In the genomic region with DNA sequence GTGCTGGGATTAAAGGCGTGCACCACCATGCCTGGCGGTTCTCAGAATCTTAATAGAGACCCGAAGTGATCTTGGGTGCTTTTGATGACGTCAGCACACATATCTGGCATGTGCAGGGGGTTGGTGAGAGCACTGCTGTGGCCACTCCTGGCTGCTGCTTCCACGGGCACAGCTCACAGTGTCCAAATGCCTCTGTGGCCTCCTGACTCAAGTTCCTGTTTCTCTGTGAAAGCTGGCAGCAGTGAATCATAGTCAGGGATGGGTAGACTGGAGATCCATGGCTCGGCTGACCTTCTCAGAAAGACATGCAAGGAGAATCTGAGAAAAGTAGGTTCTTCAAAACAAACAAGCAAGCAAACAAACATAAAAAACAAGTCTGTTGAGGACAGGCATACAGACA, we compare ENCODE assay signal across 12 mouse cellular contexts. TPM values are rescaled to one million over a fixed set of nuclear protein-coding genes. Genes with fewer than 3 reads are reported as not detected.
"Had no signal": no experiment of that assay in that cellular context is flagged by ENCODE, and none has a peak within 500 bp of the region (broad histone marks: within the 10 kb centered on the region; RNA-seq: fewer than 3 reads in every experiment).

No protein-coding gene starts in this region.

- DNase-seq: lung, adult 2 months; lung, postnatal 14 days; lung, postnatal 36 days; retina, postnatal 1 day; right cerebral cortex, adult 18-20 months; right cerebral cortex, postnatal 25 days; right cerebral cortex, postnatal 4 days; spleen, adult 18-20 months; thymus, adult 18-20 months; thymus, postnatal 14 days; thymus, postnatal 36 days had no signal

RNA-seq across cellular contexts. Expression of a gene that starts 5.9 kb away (rescaled TPM):
- total RNA-seq: megakaryocyte progenitor cell, adult 5-6 weeks had no signal

RNA-seq across cellular contexts. Expression of a gene that starts 6.2 kb away (rescaled TPM):
- total RNA-seq: megakaryocyte progenitor cell, adult 5-6 weeks had no signal

RNA-seq across cellular contexts. Expression of a gene that starts 34.5 kb away (rescaled TPM):
- total RNA-seq: megakaryocyte progenitor cell, adult 5-6 weeks had no signal

RNA-seq across cellular contexts. Expression of a gene that starts 47.6 kb away (rescaled TPM):
- total RNA-seq: megakaryocyte progenitor cell, adult 5-6 weeks had no signal
